Mouse (Mus musculus) Patski (cell line): Measurements from ENCODE around the gene Stra8. TPM values are rescaled to one million over a fixed set of nuclear protein-coding genes. Genes with fewer than 3 reads are reported as not detected.

Source experiments
- ATAC-seq: fragments of 100-300 bp; one replicate; pipeline ENCODE4 v1.8.0; 2021
- CTCF ChIA-PET: fragments of 350-600 bp; sonication (Branson Sonifier 250); formaldehyde crosslinking; loops from one replicate; lab custom pipeline; 2022; ENCODE audit warnings: inconsistent platforms; lab: Charles Lee
- POLR2A ChIA-PET: fragments of 350-600 bp; sonication (Branson Sonifier 250); formaldehyde crosslinking; loops from one replicate; lab custom pipeline; 2022; ENCODE audit warnings: antibody characterized with exemption, inconsistent platforms; lab: Charles Lee
- DNase-seq: peaks from one replicate; pipeline ENCODE4 v3.0.0-alpha.2; 2011; ENCODE audit warnings: low read depth, low spot score
- H3K27me3 ChIP-seq: fragments of 371-371 bp; one replicate; pipeline ENCODE4 v1.5.1; 2021
- CTCF ChIP-seq: fragments of 100-300 bp; IDR thresholded peaks from one replicate; pipeline ENCODE4 v1.5.1; 2021
- in situ Hi-C: fragments of 300-500 bp; cut with MboI; formaldehyde crosslinking; loops from 3 replicates; pipeline ENCODE4 v1.11.1; 2018; ENCODE audit warnings: low pct_unique_long_range_greater_than_20kb, mixed read lengths
- polyA plus RNA-seq: library from polyadenylated mRNA; unstranded; gene quantifications from one replicate; pipeline ENCODE4 v1.2.3, GENCODE M21; 2021

Stra8 gene
- polyA plus RNA-seq, 1 experiment from 2014 or later, result not detected

DNA sequence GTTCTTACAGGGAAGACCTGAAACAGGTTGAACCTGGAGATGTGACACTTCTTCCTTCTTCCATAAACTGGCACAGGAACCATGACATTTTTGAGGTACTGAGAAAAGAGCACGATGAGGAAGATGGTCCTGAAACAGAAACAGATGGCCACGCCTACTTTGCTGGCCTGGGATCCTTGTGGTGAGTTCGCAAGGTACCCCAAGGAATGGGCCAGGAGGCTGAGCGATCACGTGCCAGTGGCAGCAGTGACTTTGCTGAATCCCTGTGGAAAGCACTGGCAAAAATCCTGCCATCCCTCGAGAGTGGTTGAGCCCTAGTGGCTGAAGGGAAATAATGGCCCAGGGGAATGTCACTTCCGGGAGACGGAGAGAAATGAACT lies 35.9 kb downstream of the Stra8 start:
- CTCF ChIA-PET, result interaction anchor here (0.6 to 1.6 kb wide), 5 partner anchors 9 to 39 kb away, joined by 3 to 5 read pairs (median 3); partner anchors contain the start of gene Slc23a4
- no peak for DNase-seq
- no peak for TF ChIP-seq CTCF
- H3K27me3 ChIP-seq, result peaks cover 6% of the 10 kb centered on the region
- no peak for ATAC-seq
- POLR2A ChIA-PET, result no interaction called here
- in situ Hi-C loops, result no loop called here

GRCm38 (mm10) chr6:34959131-34959530 lies 39.2 kb downstream of the Stra8 start:
- no peak for ATAC-seq
- no peaks in the 10 kb centered on the region for H3K27me3 ChIP-seq
- TF ChIP-seq CTCF, result no peak
- POLR2A ChIA-PET, result no interaction called here
- CTCF ChIA-PET, result interaction anchor here (2.0 kb wide), 1 partner anchor 34 kb away, joined by 6 read pairs; no protein-coding TSS in a partner anchor
- no peak for DNase-seq
- in situ Hi-C loops, result no loop called here

GRCm38 (mm10) chr6:34964550-34964949 lies 44.6 kb downstream of the Stra8 start:
- CTCF ChIA-PET, result no interaction called here
- TF ChIP-seq CTCF, result no peak
- in situ Hi-C loops, result no loop called here
- DNase-seq (no peak), ATAC-seq (no peak)
- H3K27me3 ChIP-seq, result no peaks in the 10 kb centered on the region
- POLR2A ChIA-PET, result no interaction called here

DNA sequence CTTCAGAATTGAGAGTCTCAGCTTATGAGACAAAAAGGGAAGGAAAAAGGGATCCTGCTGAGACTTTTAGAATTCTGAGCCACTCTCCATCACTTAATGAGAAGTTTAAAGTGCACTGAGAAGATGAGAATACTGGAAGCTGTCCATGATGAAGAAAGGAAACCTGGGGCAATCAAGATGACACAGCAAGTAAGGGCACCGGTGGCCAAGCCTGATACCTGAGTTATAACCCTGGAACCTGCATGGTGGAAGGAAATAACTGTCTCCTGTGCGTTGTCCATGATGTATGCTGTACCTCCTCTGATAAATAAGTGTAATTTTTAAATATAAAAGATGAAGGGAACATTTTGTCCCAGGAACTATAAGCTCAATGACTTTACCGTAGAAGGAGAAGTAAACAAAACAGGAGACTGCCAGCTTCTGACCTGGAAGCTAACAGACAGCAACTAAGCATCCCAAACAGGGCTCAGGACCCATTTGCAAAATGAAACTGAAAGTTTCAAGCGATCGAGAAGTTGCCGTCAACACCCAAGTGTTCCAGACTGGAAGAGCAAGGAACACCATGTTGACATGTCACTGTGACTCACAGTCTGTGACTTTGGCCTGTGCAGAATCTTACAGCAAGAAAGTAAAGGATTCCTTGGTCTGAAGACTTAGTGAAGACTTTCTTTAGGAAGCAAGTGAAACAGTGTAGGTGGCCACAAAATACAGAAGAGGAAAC lies 46.0 kb downstream of the Stra8 start:
- H3K27me3 ChIP-seq, result no peaks in the 10 kb centered on the region
- in situ Hi-C loops, result no loop called here
- ChIA-PET POLR2A (no interaction called here), CTCF (interaction anchor here (1.6 kb wide), 1 partner anchor 16 kb away, joined by 3 read pairs; no protein-coding TSS in a partner anchor)
- TF ChIP-seq CTCF, result no peak
- ATAC-seq (no peak), DNase-seq (no peak)

- TF ChIP-seq CTCF, result no peak
- no peak for ATAC-seq
- no peaks in the 10 kb centered on the region for H3K27me3 ChIP-seq
- DNase-seq, result no peak
- ChIA-PET CTCF (interaction anchor here (1.0 kb wide), 1 partner anchor 15 kb away, joined by 3 read pairs; no protein-coding TSS in a partner anchor), POLR2A (no interaction called here)
- in situ Hi-C loops, result no loop called here
Measured at GRCm38 (mm10) chr6:34971181-34971580, 51.2 kb downstream of the Stra8 start.

GRCm38 (mm10) chr6:34979291-34979690 lies 59.3 kb downstream of the Stra8 start:
- DNase-seq (no peak), ATAC-seq (no peak)
- in situ Hi-C loops, result no loop called here
- CTCF ChIA-PET, result interaction anchor here (2.1 kb wide), 1 partner anchor 15 kb away, joined by 6 read pairs; no protein-coding TSS in a partner anchor
- POLR2A ChIA-PET, result no interaction called here
- no peaks in the 10 kb centered on the region for H3K27me3 ChIP-seq
- TF ChIP-seq CTCF, result no peak

DNA sequence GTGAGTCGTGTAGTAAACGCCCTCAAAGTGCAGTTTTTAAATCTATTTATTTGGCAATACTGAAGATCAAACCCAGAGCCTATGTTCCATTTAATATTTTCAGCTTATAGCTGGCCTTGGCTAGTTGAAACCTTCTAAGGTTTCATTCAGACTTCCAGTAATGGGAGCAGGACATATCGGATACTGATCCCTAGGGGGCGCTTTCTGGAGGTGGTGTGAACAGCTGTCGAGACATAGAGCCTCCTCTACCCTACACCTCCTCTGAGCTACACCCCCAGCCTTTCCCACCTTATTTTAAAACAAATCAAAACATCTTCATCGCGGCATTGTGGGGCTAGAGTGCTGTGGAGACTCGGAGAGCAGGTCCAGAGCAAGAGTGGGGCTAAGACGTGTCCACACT lies 60.7 kb downstream of the Stra8 start:
- DNase-seq, result no peak
- ChIA-PET CTCF (interaction anchor here (1.1 to 2.1 kb wide), 3 partner anchors 12 to 25 kb away, joined by 3 to 6 read pairs (median 5); no protein-coding TSS in a partner anchor), POLR2A (no interaction called here)
- ATAC-seq, result no peak
- TF ChIP-seq CTCF, result no peak
- no peaks in the 10 kb centered on the region for H3K27me3 ChIP-seq
- in situ Hi-C loops, result no loop called here

DNA sequence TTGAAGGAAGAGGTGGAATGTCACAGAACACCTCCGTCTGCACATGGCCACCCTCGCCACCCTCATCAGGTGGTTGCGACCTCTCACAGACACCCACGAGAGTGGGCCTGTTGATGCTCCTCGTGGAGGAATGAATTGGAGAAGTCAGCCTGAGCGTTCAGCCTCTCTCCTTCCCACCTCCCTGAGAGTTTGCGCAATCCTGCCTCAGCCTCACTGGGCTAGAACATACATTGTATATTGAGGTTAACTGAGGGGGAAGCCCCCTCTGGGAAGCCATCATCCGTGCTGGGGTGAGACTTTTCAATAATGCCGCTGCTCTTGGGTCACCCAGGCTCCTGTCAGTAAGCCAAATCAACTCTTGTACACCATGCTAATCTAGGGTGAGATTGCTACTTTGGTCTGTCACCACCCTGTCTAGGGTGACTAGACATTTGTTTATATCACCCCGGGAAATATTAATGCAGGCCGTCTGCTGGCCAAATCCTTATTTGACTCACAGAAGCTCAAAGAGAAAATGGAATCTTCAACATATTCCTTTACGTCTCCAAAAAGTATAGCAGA lies 67.2 kb downstream of the Stra8 start:
- in situ Hi-C loops, result no loop called here
- ChIA-PET CTCF (no interaction called here), POLR2A (no interaction called here)
- no peaks in the 10 kb centered on the region for H3K27me3 ChIP-seq
- ATAC-seq (no peak), DNase-seq (no peak)
- no peak for TF ChIP-seq CTCF

- H3K27me3 ChIP-seq, result no peaks in the 10 kb centered on the region
- ATAC-seq (no peak), DNase-seq (no peak)
- POLR2A ChIA-PET, result interaction anchor here (0.8 kb wide), 1 partner anchor 31 kb away, joined by 4 read pairs; no protein-coding TSS in a partner anchor
- in situ Hi-C loops, result no loop called here
- TF ChIP-seq CTCF, result no peak
- CTCF ChIA-PET, result interaction anchor here (0.6 kb wide), 1 partner anchor 32 kb away, joined by 3 read pairs; no protein-coding TSS in a partner anchor
Measured at GRCm38 (mm10) chr6:34988081-34988761, 68.3 kb downstream of the Stra8 start, which contains the start of gene Slc23a4. Gene Slc23a4, minus strand, starts transcription at chr6:34988404.

Other genes with a start within 250 kb of the Stra8 start
- 8.5 TPM for gene Agbl3, start 139.7 kb upstream of the Stra8 start, polyA plus RNA-seq
- 16.9 TPM for gene Tmem140, start 57.0 kb upstream of the Stra8 start, polyA plus RNA-seq
- gene Cyren, start 42.1 kb upstream of the Stra8 start, polyA plus RNA-seq, result 9.2 TPM
- 15.5 TPM for gene Wdr91, start 9.3 kb upstream of the Stra8 start, polyA plus RNA-seq
- 0.10 TPM for gene Slc23a4, start 68.2 kb downstream of the Stra8 start, polyA plus RNA-seq
- gene Cnot4, start 213.6 kb downstream of the Stra8 start, polyA plus RNA-seq, result 19.5 TPM